Mouse (Mus musculus) myocyte (in vitro differentiated cells): Measurements from ENCODE around the gene Dcun1d2. TPM values are rescaled to one million over a fixed set of nuclear protein-coding genes. Genes with fewer than 3 reads are reported as not detected.

ENCODE experiments used
- H3K27me3 ChIP-seq: one replicate; pipeline ENCODE4 v1.6.1; 2011; ENCODE audit not compliant: control insufficient read depth, insufficient read depth, insufficient read length
- H3K36me3 ChIP-seq: one replicate; pipeline ENCODE4 v1.6.1; 2011; ENCODE audit not compliant: control insufficient read depth, insufficient read depth
- H3K4me2 ChIP-seq: one replicate; pipeline ENCODE4 v1.6.1; 2011; ENCODE audit warnings: low read depth, control low read depth
- H3K4me3 ChIP-seq: one replicate; pipeline ENCODE4 v1.5.1; 2011; ENCODE audit warnings: mild to moderate bottlenecking, control low read depth, moderate library complexity
- H3K79me2 ChIP-seq: one replicate; pipeline ENCODE4 v1.6.1; 2011; ENCODE audit not compliant: control insufficient read depth, insufficient read depth
- H3ac ChIP-seq: one replicate; pipeline ENCODE4 v1.6.1; 2011; ENCODE audit not compliant: control insufficient read depth, insufficient read length
- CEBPB ChIP-seq: IDR thresholded peaks from 2 replicates; pipeline ENCODE4 v1.6.1; 2011; ENCODE audit warnings: mild to moderate bottlenecking, moderate library complexity; ENCODE audit not compliant: poor library complexity, insufficient read depth, severe bottlenecking
- E2F4 ChIP-seq: IDR thresholded peaks from one replicate; pipeline ENCODE4 v1.6.1; 2011; ENCODE audit warnings: mild to moderate bottlenecking, control low read depth, moderate library complexity; ENCODE audit not compliant: insufficient read depth
- MAX ChIP-seq: IDR thresholded peaks from one replicate; pipeline ENCODE4 v1.6.1; 2011; ENCODE audit warnings: low read depth, mild to moderate bottlenecking, control low read depth
- MYOD1 ChIP-seq, 3 experiments: IDR thresholded peaks; one replicate each; pipeline ENCODE4 v1.6.1; 2011; ENCODE audit warnings: control low read depth in 2 of 3, low read depth in 2 of 3, mild to moderate bottlenecking in 2 of 3, moderate library complexity in 1 of 3; ENCODE audit not compliant: insufficient read length in 2 of 3, control insufficient read depth in 1 of 3
- MYOG ChIP-seq, 3 experiments: IDR thresholded peaks; one replicate each; pipeline ENCODE4 v1.6.1; 2011; ENCODE audit warnings: control low read depth in 2 of 3, low read depth in 2 of 3, mild to moderate bottlenecking in 2 of 3; ENCODE audit not compliant: insufficient read length in 2 of 3, control insufficient read depth in 1 of 3, insufficient read depth in 1 of 3
- POLR2A ChIP-seq: IDR thresholded peaks from one replicate; pipeline ENCODE4 v1.6.1; 2011; ENCODE audit warnings: low read depth, mild to moderate bottlenecking, control low read depth, moderate library complexity; ENCODE audit not compliant: insufficient read length
- POLR2AphosphoS2 ChIP-seq: IDR thresholded peaks from one replicate; pipeline ENCODE4 v1.6.1; 2011; ENCODE audit warnings: low read depth, control low read depth; ENCODE audit not compliant: insufficient read length
- REST ChIP-seq: IDR thresholded peaks from one replicate; pipeline ENCODE4 v1.6.1; 2011; ENCODE audit warnings: mild to moderate bottlenecking, control low read depth, moderate library complexity; ENCODE audit not compliant: insufficient read depth, insufficient read length
- SRF ChIP-seq: IDR thresholded peaks from one replicate; pipeline ENCODE4 v1.6.1; 2011; ENCODE audit warnings: low read depth; ENCODE audit not compliant: control insufficient read depth, insufficient read length
- TCF12 ChIP-seq: IDR thresholded peaks from one replicate; pipeline ENCODE4 v1.6.1; 2011; ENCODE audit warnings: mild to moderate bottlenecking, control low read depth; ENCODE audit not compliant: poor library complexity, insufficient read depth, severe bottlenecking
- TCF3 ChIP-seq: IDR thresholded peaks from one replicate; pipeline ENCODE4 v1.6.1; 2011; ENCODE audit warnings: low read depth, control low read depth; ENCODE audit not compliant: insufficient read length
- USF1 ChIP-seq: IDR thresholded peaks from one replicate; pipeline ENCODE4 v1.6.1; 2011; ENCODE audit warnings: low read depth, mild to moderate bottlenecking, control low read depth, moderate library complexity
- polyA plus RNA-seq: library from polyadenylated mRNA; unstranded; fragments of >200 nt; fragmentation: generic; extraction: Trizol; gene quantifications from one replicate; pipeline ENCODE4 v1.2.1, GENCODE M21; 2012; ENCODE audit warnings: missing spikeins

Gene Dcun1d2
- polyA plus RNA-seq, 1 experiment, result 15.3 TPM

- Histone ChIP-seq H3K4me2 (peak overlapping the region; percentile 90), H3K36me3 (no peaks in the 10 kb centered on the region), H3K27me3 (no peaks in the 10 kb centered on the region), H3ac (peak overlapping the region; percentile 58), H3K79me2 (peaks cover 26% of the 10 kb centered on the region), H3K4me3 (peak overlapping the region; percentile 90)
- TF ChIP-seq E2F4 (no peak), TCF3 (no peak), MYOG (IDR thresholded peaks at IDR 0.05; ENCODE audit: control insufficient read depth in 1 of 3, insufficient read depth in 1 of 3, insufficient read length in 2 of 3, low read depth in 2 of 3) (peak in 1 of 3 experiments; percentile 12), POLR2AphosphoS2 (no peak), POLR2A (peak; percentile 66), TCF12 (no peak), SRF (no peak), REST (no peak), MYOD1 (IDR thresholded peaks at IDR 0.05; ENCODE audit: control insufficient read depth in 1 of 3, insufficient read length in 2 of 3, low read depth in 2 of 3) (no peak), CEBPB (no peak), MAX (no peak), USF1 (no peak)
Measured at GRCm38 (mm10) chr8:13287304-13287691, 633 bp downstream of the Dcun1d2 start.

GRCm38 (mm10) chr8:13283200-13283599 lies 4.7 kb downstream of the Dcun1d2 start:
- Histone ChIP-seq H3K36me3 (peaks cover 1% of the 10 kb centered on the region), H3ac (no peak overlapping the region), H3K79me2 (peaks cover 27% of the 10 kb centered on the region), H3K4me2 (no peak overlapping the region), H3K27me3 (no peaks in the 10 kb centered on the region), H3K4me3 (no peak overlapping the region)
- TF ChIP-seq SRF (no peak), CEBPB (no peak), REST (no peak), E2F4 (no peak), TCF3 (no peak), POLR2AphosphoS2 (no peak), TCF12 (no peak), MYOG (IDR thresholded peaks at IDR 0.05; ENCODE audit: control insufficient read depth in 1 of 3, insufficient read depth in 1 of 3, insufficient read length in 2 of 3, low read depth in 2 of 3) (no peak), MYOD1 (IDR thresholded peaks at IDR 0.05; ENCODE audit: control insufficient read depth in 1 of 3, insufficient read length in 2 of 3, low read depth in 2 of 3) (no peak)

GRCm38 (mm10) chr8:13276941-13277447 lies 10.9 kb downstream of the Dcun1d2 start:
- H3ac ChIP-seq, result no peak overlapping the region
- H3K4me3 ChIP-seq, result no peak overlapping the region
- H3K27me3 ChIP-seq, result no peaks in the 10 kb centered on the region
- H3K4me2 ChIP-seq, result no peak overlapping the region
- peaks cover 11% of the 10 kb centered on the region for H3K36me3 ChIP-seq
- H3K79me2 ChIP-seq, result no peaks in the 10 kb centered on the region
- TF ChIP-seq SRF, result no peak
- no peak for TF ChIP-seq POLR2A
- no peak for TF ChIP-seq MYOG (IDR thresholded peaks at IDR 0.05; ENCODE audit: control insufficient read depth in 1 of 3, insufficient read depth in 1 of 3, insufficient read length in 2 of 3, low read depth in 2 of 3)
- TF ChIP-seq TCF3, result no peak
- TF ChIP-seq MAX, result no peak
- TF ChIP-seq POLR2AphosphoS2, result no peak
- TF ChIP-seq USF1, result no peak
- TF ChIP-seq MYOD1 (IDR thresholded peaks at IDR 0.05; ENCODE audit: control insufficient read depth in 1 of 3, insufficient read length in 2 of 3, low read depth in 2 of 3), result no peak
- no peak for TF ChIP-seq CEBPB
- no peak for TF ChIP-seq E2F4
- no peak for TF ChIP-seq REST
- TF ChIP-seq TCF12, result no peak

GRCm38 (mm10) chr8:13272834-13273233 lies 15.1 kb downstream of the Dcun1d2 start:
- Histone ChIP-seq H3ac (no peak overlapping the region), H3K27me3 (no peaks in the 10 kb centered on the region), H3K36me3 (peaks cover 21% of the 10 kb centered on the region), H3K4me2 (no peak overlapping the region), H3K4me3 (no peak overlapping the region), H3K79me2 (no peaks in the 10 kb centered on the region)
- TF ChIP-seq POLR2A (no peak), E2F4 (no peak), MYOD1 (IDR thresholded peaks at IDR 0.05; ENCODE audit: control insufficient read depth in 1 of 3, insufficient read length in 2 of 3, low read depth in 2 of 3) (no peak), MAX (no peak), REST (no peak), TCF3 (no peak), MYOG (IDR thresholded peaks at IDR 0.05; ENCODE audit: control insufficient read depth in 1 of 3, insufficient read depth in 1 of 3, insufficient read length in 2 of 3, low read depth in 2 of 3) (no peak), POLR2AphosphoS2 (no peak), SRF (no peak), TCF12 (no peak)
